Mouse (Mus musculus): Measurements from ENCODE around the gene Rrn3.

DNA sequence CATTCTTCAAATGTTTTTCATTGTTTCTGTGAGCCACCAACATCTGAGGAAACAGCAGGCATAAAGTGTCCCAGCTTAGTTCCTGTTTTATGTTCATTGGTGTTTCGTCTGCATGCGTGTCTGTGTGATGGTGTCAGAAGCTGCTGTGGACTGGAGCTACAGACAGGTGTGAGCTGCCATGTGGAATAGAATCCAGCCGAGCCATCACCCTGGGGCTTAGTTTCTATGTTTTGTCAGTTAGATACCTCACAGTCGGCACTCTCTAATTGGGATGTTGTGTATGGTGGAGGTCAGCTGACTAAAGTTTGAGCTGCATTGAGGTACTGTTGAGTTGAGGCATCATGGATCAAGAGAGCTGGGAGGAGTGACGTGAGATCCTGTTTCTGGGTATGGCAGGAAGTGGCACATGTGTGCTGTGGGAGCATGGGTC lies 16.3 kb downstream of the Rrn3 start:
- TF ChIP-seq CTCF (IDR thresholded peaks at IDR 0.05; ENCODE audit: borderline replicate concordance, extremely low read depth, insufficient read depth, insufficient read length) = no peak
- no peak for TF ChIP-seq POLR2A (IDR thresholded peaks at IDR 0.05; ENCODE audit: borderline replicate concordance, extremely low read depth, insufficient read depth, insufficient read length, poor library complexity, severe bottlenecking)

All from brain, embryonic 14.5 days (tissue).